Mouse (Mus musculus) layer of hippocampus, adult 11-12 months (tissue): ENCODE results near the gene Dnal1.
A peak's percentile ranks its signal among the peaks of the same experiment; 100 is the strongest.

Experiments
- DNase-seq: peaks from one replicate; pipeline ENCODE4 v3.0.0; 2022; ENCODE audit warnings: low spot score

Dnal1 gene

DNA sequence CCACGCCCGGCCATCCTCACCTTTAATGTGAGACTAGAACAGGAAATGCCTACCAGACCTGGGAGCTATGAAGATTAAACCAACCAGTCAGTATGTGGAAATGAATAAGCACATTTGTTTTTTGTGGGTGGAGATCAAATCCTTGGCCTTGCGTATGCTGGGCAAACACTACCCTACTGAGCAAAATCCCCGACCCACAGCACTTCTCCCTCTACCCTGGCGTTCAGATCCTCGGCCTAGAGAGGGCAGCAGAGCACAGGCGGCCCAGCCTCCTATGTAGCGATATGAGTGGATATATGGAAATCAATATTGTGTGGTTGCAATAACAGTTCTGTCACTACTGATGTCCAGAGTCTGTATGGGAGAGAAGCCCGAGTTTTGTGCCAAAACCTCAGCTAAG is 49.0 kb downstream of the Dnal1 start:
- DNase-seq: no peak

DNA sequence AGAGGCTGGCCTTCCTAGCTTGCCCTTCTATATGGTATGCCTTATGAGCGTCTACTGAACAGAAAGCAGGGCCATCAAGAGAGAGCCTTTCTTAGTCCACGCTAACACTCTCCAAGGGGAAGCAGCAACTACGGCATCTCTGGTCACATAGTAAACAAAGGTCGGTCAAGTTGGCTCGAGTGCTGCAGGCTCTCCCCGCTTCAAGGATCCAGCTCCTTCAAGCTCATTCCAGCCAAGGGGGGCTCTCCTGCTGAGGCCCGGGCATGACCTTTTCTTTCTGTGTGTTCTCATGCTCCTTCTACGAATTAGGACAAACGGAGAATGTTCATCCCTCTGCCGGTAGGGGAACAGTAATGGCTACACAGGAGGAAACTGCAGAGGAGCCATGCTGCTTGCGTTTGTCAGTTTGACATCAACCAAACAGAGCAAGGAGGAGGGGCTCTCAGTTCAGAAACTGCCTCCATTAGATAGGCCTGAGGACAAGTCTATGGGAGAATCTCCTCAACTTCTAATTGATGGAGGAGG is 49.5 kb downstream of the Dnal1 start:
- no peak for DNase-seq

DNA sequence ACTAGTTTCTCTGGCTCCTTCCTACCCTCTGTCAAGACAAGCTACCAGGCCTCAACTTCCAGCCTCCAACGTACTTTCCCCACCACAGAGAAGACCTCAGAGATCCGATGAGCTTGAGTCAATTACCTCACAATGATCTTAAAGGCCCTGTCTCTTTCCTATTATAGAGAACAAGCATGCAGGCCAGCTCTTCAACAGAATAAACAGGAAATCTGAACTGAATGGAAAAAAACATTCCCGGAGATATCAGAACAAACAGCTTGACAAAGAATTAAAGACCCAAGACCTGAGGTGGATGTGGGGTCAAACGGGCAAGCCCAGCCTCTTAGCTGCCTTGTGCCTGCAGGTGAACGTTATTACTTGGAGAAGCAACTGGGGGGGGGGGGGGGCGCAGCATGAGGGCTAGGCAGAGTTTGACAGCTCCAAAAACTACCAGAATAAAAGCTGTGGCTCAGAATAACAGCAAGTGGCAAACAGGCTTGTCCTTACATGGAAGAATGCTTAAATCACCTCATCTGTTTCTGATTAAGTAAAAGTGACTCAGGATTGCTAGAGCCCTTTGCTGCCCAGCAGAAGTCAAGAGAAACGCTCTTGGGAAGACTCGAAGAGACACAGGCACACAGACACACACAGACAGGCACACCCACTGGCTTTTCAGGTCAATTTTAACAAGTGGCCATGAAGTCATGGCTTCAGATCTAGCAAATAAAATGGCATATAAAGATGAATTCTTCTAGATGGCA is 51.6 kb downstream of the Dnal1 start:
- DNase-seq: no peak

DNA sequence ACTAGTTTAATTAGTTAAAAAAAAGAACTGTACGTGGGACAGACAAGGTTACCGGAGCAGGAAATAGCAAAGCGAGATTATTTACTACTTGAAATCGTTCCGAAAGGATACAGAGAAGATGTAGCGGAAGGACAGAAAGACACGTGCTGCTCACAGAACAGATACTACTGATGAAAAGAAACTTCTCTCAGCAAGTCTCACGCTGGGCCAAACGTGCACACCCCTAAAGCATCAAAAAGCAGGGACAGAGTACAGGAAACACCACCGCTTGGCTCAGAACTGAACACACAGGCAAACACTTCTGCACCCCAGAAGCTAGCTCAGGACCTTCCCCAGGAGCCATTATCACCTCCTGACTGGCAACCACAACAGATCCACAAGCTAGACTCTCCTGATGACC is 56.4 kb downstream of the Dnal1 start:
- no peak for DNase-seq

DNA sequence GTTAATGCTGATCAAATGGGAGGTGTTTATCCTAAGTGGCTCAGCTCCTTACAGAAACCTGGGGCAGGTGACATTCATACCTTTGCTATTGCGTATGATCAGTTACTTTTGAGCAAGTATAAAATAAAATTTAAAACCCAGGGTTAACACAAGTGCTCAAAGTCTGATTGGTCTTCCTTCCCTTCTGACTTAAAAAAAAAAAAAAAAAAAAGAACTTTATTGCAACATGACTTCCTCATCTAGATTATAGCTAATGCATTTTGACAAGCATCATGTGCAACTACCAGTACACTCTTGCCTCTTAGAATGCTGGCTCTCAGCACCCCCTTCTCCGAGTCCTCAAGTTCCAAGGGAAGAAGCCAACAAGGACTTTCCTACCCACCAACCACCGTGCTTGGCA is 58.0 kb downstream of the Dnal1 start:
- no peak for DNase-seq

DNA sequence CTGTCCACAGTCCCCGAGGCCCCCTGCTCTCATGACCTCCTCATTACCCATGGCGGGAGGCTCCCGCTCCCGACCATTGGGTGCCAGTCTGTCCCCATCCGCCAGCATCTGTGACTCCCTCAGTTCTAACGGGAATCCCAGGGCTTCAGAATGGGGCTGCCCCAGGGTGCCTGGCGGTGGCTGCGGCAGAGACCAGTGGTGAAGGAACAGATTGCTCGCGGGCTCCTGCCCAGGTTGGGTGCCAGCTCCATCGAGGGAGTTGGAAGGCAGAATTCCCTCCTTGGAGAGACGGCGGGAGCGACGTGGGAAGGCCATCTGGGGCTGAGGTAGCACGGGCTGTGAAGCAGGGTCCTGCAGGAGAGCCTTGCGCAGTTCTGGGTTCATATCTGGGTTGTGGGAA is 58.7 kb downstream of the Dnal1 start:
- no peak for DNase-seq

DNA sequence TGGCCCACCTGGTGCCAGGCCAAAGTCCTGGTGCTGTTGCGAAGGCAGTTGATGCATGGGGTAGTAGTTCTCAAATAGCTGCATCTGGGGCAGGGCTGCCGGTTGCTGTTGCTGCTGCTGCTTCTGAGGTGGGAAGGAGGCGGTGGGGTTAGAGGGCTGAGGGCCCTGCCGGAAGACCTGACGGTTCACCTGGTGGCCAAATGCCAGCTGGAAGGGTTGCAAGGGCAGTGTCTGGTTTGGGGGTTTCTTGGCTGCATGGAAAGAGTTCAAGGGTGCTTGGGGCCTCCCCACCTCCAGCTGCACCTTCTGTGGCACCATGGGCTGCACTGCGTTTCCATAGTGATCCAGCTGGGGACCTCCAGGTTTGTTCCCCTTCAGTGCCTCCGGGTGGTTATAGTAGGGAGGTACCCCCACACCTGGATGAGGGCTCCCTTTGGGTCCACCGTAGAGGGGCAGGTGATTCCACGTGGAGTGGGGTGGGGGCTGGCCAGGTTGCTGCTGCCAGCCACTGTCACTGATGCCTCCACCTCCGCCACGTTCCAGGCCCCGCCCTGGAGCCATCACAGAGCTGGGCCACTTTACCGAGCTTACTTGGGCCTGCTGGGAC is 59.2 kb downstream of the Dnal1 start:
- DNase-seq: no peak

DNA sequence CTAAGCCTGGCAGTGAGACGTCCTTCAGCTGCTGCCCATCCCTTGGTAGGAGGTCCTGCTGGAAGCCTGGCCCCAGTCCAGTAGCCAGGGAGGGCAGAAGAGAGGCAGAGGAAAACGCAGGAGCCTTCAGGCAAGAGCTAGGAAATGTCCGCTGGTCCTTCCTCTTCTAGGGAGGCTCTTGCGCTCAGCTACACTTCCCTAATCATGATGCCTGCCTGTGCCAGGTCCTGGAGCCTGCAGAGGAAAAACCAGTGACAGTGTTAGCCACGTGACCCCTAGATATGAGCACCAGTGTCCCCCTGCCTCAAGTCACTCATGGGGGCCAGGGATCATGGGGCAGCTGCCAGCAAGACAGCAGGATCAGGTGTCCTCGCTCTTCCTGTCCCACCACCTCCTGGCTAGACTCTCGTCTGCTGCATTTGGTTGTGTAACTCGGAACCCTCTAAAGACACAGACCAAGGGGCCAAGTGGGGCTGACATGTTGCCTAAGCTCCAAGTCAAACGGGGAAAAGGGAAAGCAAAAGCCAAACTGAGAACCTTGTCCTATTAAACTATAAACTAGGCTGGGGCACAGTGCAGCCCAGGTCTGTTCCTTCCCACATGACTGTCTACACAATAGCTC is 60.1 kb downstream of the Dnal1 start:
- no peak for DNase-seq

DNA sequence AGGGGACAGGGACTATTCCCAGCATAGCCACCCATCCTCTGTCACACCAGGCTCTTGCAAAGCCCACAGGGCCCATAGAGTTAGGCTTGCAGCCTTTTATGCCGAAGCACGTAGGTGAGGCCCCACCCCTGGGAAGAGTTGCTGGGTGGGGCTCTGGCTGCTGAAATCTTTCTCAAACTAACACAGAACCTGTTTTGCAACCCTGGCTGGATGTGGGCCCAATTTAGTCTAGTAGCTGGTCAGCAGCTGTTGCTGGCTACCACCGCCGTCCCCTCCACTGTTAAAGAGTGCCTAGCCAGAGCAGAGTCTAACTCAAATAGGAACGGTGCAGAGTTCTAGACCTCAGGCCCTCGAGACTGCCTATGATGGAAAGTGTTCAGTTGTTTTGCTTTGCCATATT is 60.7 kb downstream of the Dnal1 start:
- no peak for DNase-seq

DNA sequence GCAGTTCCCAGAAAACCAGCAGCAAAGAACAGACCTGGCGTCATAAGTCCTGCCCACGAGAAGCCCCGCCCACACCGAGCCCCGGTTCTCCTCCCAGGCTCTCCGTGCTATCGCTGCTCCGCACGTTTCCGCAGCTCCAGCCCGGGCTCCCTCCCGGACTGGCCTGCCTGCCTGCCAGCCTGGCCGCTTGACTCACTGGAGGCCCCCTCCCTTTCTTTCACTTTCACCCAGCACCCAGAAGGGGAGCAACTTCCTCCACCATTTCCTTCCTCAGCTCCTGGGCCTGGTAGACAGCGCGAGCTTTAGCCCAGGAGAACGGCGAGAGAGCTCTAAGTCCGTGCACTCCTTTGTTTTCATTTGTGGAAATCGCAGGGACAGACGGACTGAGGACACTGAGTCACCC is 61.5 kb downstream of the Dnal1 start:
- DNase-seq: peak; percentile 84

DNA sequence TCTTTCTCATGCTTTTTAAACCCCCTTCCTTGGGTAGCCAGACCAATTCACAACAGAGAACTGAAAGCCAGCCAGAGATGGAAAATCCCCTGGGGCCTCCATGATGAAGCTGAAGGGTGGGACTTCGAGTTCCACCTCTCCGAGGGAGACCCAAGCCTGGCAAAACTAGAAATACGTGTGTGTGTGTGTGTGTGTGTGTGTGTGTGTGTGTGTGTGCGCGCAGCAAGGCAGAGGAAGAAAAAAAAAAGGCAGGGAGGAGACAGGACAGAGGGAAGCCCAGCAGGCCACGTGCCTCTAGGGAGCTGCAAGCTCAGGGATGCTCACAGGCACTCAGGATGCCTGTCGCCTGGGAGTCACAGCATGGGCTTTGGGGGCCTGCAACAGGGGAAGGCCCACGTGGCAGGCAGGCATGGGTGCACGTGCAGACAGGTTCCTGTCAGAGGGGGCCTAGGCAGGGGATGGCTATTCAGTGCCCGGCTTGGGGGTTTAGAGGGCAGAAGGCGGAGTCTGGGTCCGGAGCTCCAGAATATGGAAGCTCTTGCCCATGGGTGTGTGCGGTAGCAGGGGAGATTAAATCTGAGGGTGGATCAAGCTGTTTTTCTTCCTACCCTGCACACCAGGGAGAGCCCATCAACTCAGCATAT is 62.1 kb downstream of the Dnal1 start:
- DNase-seq: peak; percentile 40

DNA sequence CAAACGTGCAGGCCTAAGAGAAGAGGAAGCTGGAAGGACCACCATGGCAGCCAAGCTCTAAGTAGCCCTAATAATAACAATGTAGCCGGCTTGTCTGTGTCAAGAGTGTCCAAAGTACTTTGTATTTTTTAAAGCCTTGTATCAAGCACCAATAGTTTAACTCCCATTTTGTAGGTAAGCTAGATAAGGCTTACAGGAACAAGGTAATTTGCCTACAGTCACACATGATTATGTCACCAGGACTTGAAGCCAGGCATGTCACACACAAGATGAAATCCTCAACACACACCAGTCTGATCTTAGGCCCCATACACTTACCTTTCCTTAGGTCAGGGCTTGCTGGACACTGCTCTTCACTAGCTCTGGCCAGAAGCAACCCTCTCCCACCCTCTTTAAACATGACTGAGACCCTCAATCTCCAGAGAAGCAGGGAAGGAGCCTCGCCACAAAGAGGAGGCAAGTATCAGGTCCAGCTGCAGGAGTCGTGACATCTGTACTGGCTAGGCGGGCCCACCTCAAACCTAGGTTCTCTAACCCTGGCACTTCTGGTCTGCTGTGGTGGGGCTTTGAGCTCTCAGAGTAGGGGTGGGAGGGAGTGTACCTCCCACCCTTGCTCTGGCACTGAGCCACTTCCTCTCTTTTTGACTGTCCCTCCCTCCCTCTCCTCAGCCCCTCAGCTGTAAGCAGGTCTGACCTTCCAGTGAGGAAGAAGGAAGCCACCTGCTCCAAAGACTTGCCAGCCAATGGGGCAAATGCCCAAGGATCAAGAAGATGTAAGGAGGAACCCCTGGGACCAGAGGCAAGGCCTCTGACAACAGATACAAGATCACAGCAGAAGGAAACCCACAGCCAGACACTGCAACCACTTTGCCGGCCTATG is 63.0 kb downstream of the Dnal1 start:
- no peak for DNase-seq

DNA sequence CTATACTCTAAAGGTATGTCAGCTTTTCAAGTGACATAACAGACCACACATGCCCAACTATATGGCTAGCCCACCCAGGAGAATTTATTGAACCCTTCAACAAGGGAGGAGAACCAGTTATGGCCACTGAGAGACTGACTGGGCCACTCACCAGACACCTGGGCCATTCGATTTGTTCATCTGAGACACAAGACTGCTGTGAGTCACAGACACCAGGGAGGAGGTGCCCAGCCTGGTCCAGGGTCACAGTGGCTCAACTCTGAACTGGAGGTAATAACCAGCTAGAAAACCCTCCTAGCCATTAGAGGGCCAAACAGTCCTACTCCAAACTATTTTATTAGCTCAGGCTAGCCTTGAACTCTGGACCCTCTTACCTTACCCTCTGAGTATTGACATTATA is 63.9 kb downstream of the Dnal1 start:
- no peak for DNase-seq

DNA sequence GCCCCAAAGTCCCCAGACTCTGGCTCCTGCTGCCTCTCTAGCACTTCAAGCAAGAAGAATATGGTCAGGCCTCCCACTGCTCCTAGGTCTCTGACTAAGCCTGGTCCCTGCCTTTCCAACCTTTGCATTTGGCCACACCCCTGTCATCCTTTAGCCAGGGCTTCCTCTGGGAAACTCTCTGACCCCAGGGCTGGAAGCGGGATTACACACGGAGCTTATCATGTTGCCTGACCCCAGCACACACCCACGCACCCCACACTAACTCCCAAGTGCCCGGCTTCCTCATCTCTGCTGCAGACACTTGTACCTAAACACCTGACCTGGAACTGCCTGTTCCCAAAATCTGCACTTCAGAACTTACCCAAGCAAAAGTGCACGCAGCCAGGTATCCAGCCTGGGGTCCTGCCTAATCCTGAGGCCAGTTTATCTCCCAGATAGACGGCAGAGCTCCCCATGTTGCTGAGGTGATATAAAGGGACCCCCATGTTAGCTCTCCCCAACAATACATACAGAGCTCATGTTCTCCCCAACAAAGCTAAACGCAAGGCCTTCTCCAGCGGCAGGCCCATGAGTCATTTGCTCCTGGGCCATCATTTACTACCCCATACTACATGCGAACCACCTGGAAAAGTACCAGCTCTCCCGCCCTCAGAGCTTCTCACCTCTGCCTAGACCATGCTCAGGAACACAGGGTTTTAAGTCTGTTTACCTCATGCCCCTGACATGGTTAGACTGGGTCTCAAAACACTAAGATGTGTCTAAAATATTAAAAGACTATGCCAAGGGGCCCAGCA is 64.7 kb downstream of the Dnal1 start:
- no peak for DNase-seq

DNA sequence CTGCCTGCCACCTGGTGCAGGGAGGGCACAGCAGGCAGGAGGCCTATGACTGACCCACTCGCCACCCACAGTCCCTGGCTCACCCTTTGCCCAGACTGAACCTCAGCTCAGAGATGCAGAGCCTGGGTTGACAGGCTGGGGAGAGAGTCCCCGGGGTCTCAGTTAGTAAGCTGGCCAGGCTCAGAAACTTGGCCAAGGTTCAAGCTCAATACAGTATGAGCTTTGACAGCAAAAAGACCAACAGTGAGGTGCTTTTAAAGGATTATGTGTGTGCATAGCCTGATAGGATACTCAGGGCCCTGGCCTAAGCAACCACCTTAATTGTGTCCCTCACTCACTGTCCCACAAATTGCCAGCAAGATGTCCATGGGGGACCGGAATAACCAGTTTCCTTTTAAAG is 65.9 kb downstream of the Dnal1 start:
- DNase-seq: no peak

DNA sequence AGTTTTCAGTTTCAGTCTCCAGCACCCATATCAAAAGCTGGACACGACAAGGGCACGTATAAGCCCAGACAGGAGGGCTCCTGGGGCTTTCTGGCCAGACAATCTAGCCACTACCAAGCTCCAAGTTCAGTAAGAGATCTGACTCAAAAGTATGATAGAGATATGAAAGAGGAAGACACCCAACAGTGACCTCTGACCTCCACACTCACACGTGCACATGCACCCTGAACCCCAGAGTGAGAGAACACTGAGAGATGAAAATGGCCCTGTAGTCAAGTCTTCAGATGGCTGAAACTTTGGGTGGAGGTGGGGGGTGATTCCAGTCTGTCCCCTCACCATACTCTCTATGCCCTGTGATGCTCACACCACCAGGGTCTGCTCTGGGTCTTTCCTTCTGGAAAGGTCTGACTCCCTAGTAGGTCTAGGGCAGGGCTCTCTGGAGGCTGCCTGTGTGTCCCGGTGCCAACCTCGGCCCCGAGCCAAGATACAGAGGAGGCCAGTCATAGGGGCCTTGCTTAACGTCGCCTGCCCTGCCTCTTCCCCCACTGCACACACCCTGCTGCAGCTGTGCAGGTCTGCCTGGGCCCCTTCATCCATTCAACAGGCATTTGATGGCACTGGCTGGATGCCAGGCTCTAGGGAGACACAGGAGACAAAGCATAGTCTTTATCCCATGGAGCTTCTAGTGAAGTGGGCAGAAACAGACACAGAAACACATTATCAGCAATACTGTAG is 66.7 kb downstream of the Dnal1 start:
- DNase-seq: peak; percentile 55

DNA sequence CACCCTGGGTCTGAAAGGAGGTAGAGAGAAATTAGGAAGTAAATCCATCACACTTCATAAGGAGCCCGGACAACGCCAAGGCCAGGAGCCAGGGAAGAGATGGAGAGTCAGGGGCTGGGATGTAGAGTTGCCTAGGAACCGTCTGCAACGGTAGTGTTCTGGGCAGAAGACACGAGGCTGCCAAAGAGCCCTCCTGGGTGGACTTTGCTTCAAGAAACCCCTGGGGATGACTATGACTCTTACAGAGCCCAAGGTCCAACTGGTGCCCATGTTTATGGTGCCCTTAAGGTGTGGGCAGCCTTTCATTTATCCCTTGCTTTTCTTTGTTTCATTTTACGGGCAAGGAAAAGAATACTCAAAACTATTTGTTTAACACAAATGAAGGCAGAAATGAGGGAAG is 67.8 kb downstream of the Dnal1 start:
- DNase-seq: no peak

DNA sequence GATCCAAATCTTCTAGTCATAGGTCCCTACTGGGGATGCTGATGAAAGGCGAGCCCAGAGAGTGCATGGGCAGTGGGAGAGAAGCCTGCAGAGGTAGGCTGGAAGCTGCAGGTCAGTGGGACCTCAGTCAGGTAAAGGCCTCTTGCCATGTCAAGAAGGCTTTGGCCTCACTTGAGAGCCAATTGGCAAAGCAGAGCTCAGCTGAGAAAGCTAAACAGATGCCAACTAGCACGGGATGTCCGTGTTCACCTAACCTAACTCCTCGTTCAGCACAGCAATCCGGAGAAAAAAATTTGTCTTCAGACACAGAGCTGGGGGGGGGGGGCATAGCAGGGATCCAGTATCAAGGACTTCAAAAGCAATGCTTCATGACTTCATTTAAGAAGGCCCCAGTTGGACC is 70.8 kb downstream of the Dnal1 start:
- no peak for DNase-seq

DNA sequence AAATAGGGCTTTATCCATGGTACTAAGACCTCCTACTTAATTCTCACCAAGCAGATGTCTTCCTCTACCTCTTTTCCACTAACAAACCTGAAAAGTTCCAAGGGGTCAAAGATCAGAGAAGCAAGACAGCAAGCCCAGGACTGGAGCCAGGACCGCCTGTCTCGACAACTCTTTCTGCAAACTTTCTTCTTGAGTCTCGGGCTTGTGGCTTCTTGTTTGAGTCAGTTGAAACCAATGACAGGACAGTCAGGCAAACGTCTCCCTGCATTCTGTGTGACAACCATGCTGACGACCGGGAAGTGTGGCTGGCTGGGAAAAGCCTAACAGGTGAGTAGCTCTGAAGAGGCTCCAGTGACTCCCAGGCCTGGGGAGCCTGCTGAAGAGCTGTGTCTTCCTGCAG is 71.4 kb downstream of the Dnal1 start:
- DNase-seq: no peak

DNA sequence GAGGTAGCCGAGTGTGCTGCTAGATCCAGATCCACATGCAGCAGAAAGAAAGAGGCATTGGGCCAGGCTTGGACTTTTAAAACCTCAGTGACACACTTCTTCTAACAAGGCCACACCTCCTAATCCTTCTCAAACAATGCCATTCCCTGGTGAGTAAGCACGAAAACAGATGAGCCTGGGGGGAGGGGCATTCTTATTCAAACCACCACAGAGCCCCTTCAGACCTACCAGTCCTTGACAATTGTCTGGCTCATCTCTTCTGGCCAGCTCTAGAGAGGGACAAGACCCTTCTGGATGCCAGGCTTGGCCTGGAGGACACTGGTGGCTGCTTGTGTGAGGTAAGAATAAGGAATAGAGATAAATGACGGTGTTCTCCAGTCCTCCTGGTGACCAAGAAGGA is 72.4 kb downstream of the Dnal1 start:
- no peak for DNase-seq
